Mouse (Mus musculus) cerebellum, adult 2 months (tissue): ENCODE results near the gene Arf3.

ENCODE experiments used
- CTCF ChIP-seq: fragments of 200-500 bp; IDR thresholded peaks from 2 replicates; pipeline ENCODE4 v1.5.1; 2011; ENCODE audit warnings: low read depth, mild to moderate bottlenecking, control low read depth, low read length, moderate library complexity, borderline replicate concordance; ENCODE audit not compliant: insufficient read depth
- POLR2A ChIP-seq: fragments of 200-500 bp; IDR thresholded peaks from 2 replicates; pipeline ENCODE4 v1.6.1; 2011; ENCODE audit warnings: low read length, control low read depth, borderline replicate concordance; ENCODE audit not compliant: insufficient read depth

DNA sequence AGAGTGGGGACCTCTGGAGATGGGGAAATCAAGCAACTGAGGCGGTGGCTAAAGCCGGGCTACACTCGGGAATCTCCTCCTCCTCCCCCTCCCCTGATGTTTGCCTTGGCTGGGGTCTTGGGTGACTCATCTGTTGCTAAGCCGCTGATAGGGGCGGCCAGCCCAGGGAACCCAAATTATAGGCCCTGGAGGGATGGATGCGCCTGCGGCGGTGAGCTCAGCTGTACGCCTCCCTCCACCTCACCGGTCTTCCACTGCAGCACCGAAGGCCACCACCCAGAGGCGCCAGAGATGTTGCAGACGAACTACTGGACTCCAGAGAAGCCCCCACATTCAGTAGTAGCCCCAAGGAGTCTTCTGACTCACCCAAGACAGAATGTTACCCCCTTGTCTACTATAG, 17.6 kb upstream of the Arf3 start:
- TF ChIP-seq CTCF (no peak), POLR2A (no peak)
